Mouse (Mus musculus) frontal cortex, adult (tissue): ENCODE results near the gene Prr12.
"Not testable (repeated sequence)": the region's sequence is repeated elsewhere in the genome, so short reads cannot be mapped to it uniquely, and the experiment has no call there.

Source experiments
- ATAC-seq: cut with Nextera tagmentation; 2 replicates; pipeline ENCODE4 v1.9.2; 2017; ENCODE audit warnings: mild to moderate bottlenecking, moderate library complexity, mixed read lengths; ENCODE audit not compliant: low TSS enrichment

Prr12 gene

DNA sequence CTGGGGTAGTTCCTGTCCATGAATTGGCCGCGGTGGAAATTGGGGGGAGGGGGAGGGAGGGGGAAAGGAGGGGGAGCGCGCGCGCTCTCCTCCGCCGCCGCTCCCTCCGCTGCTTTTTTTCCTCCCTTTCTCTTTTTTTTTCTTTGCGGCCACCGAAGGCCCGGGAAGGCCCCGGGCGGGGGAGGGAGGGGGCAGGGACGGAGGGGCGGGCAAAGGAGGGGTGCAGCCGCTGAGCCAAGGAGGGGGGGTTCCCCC, at the start of gene Prr12:
Gene Prr12 (minus strand): TSS at position 20 of the 255 bp plus-strand sequence.
- no peak for ATAC-seq

DNA sequence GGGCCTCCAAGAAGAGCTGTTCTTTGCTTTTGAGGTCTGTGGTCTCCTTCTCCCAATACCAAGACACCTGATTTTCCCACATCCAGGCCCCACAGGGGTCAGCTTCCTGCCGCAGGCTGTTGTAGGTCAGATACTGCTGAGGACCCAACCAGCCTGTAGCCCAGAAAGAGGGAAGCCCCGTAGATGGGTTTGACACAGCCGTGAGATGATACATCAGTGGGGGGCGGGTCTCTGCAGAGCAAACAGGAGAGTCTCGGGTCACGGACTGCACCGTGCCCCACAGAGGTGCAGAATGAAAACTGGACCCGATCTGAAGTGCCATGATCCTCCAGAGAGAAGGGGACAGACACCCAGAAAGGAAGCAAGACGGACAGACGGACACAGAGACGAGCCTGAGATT, 49.8 kb upstream of the Prr12 start:
- ATAC-seq, result no peak

DNA sequence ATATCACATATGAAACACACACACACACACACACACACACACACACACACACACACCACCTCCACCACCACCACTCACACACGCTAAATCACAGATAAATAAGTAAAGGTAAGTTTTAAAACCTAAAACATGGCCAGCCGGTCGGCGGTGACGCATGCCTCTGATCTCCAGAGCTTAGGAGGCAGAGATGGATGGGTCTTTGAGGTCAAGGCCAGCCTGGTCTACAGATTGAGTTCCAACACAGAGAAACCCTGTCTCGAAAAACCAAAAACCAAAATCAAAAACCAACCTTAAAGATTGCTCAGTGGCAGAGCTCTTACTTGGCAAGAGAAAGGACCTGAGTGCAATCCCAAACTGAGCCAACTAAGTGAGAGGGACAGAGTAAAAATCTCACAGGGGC, 47.4 kb upstream of the Prr12 start:
- no peak for ATAC-seq

DNA sequence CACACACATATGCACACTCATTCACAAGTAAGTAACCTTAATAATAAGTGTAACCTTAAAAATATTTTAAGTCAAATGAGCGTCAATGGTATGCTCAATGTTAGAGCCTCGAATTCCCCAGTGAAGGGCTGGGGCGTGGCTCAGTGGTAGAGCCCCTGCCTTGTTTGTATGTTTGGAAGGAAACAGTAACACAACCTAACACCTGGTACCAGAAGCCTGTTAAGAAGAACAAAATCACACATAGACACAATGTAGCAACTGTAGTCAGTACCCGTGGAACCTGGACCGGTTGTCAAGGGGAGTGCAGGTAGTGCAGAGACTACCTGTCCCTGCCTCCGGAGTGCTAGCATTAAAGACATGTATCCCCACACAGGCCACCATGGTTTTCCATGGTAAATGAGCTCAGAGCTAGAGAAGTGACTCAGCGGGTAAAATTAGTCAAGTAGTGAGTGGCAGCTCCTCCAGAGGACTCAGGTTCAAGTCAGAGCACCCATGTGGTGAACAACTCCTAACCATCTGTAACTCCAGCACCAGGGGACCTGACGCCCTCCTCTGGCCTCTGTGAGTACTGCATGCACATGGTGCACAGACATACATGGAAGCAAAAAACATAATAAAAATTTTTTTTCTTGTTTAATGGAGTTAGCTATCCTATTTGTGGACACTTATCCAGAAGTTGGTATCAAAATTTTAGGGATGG, 46.0 kb upstream of the Prr12 start:
- ATAC-seq, result no peak

DNA sequence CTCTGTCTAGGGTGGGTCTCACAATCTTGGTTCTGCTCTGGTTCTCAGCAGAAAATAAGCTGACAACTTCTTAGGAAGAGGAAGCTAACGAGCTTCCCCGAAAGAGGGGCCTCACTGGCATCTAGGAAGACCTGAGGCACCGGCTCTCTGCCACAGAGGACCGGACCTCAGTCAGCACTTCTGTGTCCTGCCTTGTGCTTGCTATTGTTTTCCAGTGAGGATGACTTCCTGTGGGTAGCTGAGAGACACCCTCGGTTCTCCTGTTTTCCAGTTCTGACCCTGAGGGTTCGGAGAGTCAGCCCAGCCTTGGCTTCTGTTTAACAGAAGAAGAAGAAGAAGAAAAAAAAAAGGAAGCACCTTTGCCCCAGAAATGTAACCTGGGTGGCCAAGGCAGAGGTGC, 44.8 kb upstream of the Prr12 start:
- ATAC-seq, result no peak

DNA sequence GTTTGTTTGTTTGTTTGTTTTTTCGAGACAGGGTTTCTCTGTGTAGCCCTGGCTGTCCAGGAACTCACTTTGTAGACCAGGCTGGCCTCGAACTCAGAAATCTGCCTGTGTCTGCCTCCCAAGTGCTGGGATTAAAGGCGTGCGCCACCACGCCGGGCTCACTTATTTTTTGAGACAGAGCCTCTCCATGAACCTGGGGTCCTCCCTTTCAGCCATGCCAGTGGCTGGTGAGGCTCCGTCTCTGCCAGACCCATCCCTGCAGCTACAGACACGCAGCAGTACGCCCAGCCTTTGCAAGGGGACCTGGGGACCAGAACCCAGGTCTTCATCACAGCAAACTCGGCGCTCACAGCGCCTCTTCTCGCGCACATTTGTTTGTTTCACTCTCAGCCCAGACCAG, 43.3 kb upstream of the Prr12 start:
- not testable (repeated sequence) for ATAC-seq

DNA sequence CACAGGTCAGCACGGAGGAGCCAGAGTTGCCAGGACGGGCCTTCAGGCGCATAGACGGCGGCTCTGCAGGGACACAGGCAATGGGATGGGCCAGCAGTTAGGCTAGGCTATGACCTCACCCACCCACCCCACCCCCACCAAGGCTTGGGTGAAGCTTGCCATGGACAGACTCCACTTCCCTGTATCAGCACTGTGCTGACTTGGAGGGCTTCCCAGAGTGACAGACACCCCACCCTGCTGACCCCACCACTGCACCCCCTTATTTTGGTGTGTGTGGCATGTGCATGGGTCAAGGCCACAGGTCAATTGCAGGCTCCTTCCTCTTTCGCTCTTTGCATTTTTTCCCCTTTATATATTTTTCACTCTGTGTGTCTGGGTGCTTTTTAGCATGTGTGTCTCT, 42.7 kb upstream of the Prr12 start:
- ATAC-seq, result no peak

DNA sequence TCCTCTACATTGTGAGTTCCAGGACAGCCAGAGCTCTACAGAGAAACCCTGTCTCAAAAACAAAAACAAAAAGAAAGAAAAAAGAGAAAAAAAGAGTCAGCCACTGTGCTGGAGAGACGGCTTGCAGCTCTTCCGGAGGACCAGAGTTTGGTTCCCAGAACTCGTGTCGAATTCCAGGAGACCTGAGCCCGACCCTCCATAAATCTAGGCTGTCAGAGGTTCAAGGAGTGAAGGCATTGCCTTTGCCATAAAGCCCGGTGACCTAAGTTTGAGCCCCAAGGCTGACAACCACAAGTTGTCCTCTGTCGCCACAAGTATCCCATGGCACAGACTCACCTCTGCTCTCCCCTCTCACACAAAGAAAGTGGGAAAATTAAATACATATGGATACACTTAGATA, 41.4 kb upstream of the Prr12 start:
- no peak for ATAC-seq

DNA sequence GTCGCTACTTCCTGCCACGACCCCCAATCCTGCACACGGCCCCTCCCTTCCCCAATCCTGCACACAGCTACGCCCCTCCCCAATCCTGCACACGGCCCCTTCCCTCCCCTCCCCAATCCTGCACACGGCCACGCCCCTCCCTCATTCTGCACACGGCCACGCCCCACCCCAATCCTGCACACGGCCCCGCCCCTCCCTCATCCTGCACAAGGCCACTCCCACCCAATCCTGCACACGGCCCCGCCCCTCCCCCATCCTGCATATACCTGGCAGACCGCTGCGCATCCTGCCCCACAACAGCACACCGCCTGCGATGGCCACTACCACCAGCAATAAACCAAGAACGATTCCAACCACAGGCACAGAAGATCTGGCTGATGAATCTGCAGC, 40.8 kb upstream of the Prr12 start:
- no peak for ATAC-seq

DNA sequence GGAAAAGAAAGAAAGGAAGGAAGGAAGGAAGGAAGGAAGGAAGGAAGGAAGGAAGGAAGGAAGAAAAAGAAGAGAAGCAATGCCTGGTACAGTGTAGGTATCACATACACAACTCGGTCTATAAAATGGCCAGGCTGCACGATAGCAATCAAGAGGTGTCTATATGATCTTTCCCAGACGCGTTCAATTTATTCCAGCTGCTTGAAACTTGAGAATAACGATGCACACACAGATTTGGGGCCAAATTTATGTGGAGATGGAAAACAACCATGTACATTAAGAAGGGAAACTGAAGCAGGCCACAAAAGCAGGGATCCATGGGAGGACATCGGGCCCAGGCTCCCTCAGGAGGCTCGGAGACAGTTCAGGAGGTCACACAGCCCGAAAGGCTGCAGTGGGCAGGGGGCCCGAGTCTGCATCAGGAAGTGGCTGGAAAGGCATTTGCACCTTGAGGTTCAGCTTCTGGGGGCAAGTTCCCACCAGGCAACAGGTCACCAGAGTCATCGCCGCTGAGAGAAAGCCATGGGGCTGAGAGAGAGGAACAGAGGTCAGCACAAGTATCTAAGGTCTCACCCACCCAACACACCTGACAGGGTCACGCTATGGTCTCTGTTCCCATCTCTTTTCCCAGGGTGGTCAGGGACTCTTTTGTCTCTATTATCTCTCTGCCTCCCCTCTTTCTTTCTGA, 40.3 kb upstream of the Prr12 start:
- ATAC-seq, result no peak

DNA sequence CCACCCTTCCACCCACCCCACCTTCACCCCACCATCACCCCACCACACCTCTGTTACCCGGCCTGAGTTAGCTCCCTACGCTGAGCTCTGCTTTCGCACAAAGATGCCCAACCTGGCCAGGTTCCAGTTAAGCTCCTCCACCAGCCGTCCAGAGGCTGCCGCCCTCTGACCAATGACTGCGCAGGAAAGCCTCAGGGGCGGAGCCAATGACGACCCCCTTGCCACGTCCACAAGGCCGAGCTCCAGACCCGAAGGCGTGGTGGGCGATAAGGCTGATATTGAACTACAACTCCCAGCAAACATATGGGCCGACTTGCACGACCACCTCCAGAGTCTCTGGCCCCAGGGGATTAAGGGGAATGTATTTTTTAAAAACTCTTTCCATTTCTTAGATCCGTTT, 39.4 kb upstream of the Prr12 start, which contains the start of gene Rcn3:
Gene Rcn3 (minus strand): TSS at position 174 of the 400 bp plus-strand sequence.
- ATAC-seq, result no peak

DNA sequence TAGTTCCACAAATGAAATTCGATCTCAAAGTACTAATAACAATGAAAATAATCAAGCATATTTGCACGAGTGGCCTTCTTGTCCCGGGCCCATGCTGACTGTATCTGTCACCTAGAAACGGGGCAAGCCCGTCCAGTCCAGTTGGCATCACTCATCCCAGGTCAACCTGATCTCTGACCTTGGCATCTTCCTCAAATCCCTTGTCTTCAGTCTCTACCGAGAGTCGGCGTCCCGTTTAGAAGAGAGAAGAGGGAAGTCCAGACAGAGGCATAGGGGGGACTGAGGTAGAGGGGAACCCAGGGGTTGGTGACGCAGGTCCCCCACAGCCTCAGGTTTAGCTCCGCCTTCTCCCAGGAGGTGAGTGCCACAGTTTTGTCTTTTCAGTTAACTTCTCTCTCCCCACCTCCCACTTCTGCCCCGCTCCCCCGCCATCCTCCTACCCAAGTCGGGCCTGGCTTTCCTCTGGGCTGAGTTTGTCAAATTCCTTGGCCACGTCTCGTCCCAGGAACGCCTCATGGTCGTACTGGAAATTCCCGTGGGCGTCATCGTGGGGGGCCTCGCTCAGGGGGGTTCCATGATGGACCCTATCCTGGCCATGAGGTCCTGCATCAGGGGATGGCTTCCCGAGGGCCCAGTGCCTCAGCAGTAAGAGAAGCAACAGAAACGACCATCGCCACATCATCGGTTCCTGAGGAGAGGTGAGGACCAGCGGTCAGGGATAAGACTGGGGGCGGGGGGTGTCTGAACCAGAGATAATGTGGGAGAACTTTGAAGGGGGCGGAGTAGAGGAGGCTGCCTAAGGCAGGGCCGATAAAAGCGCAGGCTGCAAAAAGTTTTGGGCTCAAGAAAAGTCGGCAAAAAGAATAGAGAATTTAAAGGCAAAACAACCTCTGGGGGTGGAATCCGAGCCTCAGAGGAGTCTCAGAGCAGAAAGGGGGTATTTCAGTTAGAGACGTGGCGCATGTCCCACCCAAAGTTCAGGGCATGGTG, 38.6 kb upstream of the Prr12 start:
- ATAC-seq, result no peak

DNA sequence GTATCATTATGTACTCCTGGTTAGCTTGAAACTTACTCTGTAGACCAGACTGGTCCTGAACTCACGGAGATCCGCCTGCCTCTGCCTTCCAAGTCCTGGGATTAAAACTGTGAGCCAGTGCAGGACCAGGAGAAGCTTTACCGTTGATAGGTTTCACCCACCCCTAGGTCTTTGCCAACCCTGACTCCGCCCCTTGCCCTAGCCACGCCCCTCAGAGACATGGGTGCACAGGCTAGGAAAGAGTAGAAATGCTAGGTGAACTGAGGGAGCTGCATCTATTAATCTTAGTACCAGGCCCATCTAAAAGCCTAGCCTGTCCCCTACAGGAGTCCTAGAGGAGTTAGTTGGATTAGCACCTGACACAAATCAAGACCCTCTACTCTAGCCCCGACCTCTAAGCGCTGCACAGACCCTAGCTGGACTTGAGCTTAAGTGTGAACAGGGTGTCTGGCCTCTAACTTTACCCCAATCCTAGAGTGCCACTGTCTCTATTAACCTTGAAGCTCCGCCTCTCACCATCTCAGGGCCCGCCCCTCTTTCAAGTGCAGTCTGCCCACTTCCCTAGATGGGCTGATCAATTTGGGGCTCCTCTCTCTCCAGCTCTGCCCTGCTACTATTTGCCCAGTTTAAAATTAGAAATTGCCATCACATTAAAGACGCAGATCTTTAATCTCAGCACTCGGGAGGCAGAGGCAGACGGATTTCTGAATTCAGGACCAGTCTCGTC, 37.7 kb upstream of the Prr12 start:
- ATAC-seq, result no peak

DNA sequence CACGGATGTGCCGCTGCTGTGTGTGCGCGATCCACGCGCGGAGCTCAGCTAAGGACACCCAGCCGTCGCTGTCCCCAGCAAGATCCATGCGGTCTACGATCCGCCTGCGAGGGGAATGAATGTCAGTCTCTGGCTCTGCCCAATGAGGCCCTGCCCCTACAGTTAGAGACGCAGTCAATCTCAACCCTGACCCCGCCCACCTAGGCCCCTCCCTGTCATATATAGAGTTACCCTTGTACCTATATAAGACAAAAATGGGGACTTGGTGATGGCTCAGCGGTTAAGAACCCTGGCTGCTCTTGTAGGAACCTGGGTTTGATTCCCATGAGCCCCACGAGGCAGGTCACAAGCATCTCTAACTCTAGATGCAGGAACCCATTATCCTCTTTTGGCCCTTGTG, 35.9 kb upstream of the Prr12 start:
- ATAC-seq, result no peak

DNA sequence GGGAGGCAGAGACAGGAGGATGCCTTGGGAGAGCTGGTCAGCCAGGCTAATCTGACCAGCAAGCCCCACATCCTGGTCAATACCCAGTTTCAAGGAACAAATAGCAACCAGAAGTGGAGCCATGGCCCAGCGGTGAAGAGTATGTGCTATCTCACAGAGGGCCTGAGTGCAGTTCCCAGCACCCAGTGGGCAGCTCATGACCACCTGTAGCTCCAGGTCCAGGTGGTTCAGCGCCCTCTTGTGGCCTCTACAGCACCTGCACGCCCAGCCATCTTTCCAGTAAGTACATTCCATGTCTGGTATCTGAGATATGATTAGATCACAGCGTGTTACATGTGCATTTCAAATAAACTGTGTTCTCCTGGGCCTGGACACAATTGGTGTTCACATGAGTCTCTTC, 33.4 kb upstream of the Prr12 start:
- ATAC-seq, result no peak

DNA sequence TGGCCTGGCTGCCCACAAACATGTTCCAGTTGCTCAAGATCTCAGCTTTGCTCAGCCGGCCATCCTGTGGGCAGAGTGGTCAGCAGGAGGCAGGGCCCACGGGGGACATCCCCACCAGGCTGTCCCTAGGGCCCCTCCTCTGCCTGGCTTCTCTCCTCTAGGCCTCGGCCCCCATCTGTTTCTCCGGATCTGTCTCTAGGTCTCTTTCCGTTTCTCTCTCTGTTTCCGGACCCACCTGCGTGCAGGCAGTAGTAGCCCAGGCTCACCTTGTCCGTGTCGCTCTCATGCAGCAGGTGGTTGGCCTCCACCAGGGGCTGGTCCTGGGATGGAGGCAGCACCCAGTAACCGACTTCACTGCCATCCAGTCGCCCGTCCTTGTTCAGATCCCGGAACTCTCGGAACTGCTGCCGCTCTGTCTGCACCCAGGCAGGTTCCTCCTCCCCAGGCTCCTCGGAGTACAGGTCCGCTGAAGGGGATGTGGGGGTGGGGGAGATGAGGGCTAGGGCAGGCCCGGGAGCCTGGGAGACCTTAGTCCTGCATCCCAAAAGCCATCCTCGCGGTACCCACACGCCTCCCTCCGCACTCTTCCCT, 30.7 kb upstream of the Prr12 start:
- ATAC-seq, result no peak

DNA sequence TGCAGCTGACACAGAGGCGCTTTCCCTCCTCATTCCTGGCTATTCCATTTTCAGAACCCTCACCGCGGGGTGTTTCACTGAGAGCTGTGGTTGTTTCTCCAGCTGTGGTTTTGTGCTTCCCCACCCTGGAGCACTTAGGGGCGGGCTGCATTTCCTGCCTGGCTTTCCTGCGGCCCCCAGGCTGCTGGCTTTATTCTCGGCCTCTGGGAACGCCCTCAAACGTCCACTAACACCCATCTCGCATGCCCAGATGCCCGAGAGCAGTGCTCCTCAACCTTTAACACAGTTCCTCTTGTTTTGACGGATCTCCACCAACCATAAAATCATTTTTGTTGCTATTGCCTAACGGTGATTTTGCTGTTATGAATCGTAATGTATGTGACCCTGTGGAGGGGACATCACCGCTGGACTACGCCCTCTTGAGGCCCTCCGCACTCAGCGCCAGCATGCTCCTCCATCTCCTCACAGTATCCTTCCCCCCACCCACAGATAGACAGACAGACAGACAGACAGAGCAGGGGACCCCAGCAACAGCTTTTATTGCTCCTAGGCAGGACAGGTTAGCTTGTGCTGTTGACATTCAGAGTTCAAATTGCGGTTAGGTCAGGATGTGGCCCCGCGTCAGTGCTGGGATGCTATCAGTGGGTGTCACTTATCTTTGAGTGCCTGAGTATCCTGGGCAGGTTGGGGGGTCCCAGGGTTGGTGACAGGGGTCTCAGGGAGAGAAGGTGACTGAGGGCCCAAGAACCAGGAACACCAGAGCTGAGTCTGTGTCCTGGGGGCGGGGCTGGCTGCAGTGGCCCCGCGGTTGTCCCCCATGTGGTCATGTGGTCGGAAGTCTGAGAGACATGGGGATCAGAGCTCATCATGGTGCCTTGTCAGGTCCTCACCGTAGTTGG, 30.0 kb upstream of the Prr12 start:
- no peak for ATAC-seq

DNA sequence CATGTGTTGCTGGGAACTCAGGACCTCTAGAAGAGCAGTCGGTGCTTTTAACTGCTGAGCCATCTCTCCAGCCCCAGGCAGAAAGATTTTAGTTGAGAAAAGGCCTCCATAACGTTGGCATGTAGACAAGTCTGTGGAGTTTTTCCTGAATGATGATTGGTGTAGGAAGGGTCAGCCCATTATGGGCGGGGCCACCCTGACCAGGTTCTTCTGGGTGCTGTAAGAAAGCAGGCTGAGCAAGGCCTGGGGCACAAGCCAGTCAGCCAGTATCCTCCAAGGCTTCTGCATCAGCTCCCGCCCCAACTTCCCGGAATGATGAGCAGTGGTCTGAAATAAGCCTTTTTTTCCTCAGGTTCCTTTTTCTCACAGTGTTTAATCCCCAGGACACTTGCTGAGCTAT, 28.3 kb upstream of the Prr12 start:
- ATAC-seq, result no peak

DNA sequence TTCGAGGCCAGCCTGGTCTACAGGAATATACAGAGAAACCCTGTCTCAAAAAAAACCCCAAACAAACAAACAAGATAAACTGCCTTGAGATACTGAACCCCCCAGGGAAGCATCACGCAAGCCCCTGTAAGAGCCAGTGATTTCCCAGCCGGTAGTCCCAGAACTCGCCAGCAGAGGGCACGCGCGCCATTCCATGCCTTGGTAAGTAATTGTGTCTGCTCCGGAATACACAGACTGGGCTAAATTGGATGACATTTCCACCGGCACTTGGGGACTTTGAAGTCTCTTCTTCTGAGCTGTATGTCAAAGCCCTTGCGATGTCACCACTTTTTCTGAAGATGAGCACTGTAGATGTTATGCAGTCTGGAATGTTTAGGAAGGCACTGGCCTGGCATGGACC, 27.2 kb upstream of the Prr12 start:
- peak; percentile 76 for ATAC-seq

DNA sequence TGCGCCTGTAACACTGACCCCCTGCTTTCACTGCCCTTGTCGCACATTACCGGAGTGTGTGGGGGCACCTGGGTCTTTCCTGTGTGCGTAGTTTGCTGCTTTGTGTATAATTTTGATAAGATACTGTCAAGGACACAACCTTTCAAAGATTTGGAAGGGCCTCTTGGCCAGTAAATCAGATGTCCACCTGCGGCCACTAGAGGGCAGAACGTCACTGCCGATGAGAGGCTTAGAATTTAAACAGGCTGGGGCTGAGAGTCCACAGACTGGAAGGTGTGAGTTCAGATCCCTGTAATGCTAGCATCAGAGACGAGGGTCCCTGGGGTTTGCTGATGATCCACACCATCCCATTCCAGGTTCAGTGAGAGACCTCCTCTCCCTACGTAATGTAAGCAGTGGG, 25.8 kb upstream of the Prr12 start:
- peak; percentile 42; the same call in 1 of the 2 replicates for ATAC-seq

DNA sequence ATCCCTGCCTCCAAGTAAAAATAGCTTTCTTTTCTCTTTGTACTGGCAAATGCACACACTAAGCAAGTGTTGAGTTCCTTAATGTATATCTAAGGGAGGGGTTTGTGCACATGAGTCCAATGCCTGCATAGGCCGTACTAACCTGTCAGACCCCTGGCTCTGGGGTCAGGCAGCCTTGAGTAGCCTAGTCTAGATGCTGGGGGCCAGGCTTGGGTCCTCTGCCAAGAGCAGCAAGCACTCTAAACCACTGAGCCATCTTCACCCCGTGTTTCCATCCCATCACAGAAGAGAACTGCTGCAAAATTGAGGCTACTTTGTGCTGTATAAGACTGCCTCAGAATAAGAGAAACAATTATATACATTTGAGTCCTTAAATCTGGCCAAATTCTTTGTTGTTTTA, 25.1 kb upstream of the Prr12 start:
- ATAC-seq, result no peak
